Mouse (Mus musculus) C2C12 (cell line): Measurements from ENCODE around the gene Rasgef1a. TPM values are rescaled to one million over a fixed set of nuclear protein-coding genes. Genes with fewer than 3 reads are reported as not detected.

Experiments
- H3K27me3 ChIP-seq: one replicate; pipeline ENCODE4 v1.6.1; 2011; ENCODE audit not compliant: control insufficient read depth, insufficient read depth, insufficient read length
- H3K36me3 ChIP-seq: one replicate; pipeline ENCODE4 v1.6.1; 2011; ENCODE audit not compliant: control insufficient read depth, insufficient read depth
- H3K4me3 ChIP-seq: one replicate; pipeline ENCODE4 v1.5.1; 2011; ENCODE audit warnings: mild to moderate bottlenecking, control low read depth; ENCODE audit not compliant: poor library complexity, insufficient read depth, severe bottlenecking
- H3K79me2 ChIP-seq: one replicate; pipeline ENCODE4 v1.6.1; 2011; ENCODE audit not compliant: control insufficient read depth, insufficient read depth
- H3K79me3 ChIP-seq: one replicate; pipeline ENCODE4 v1.6.1; 2011; ENCODE audit warnings: low read depth, control low read depth
- H3ac ChIP-seq: one replicate; pipeline ENCODE3; 2011; ENCODE audit warnings: low read depth; ENCODE audit not compliant: control insufficient read depth, insufficient read length
- CEBPB ChIP-seq: IDR thresholded peaks from one replicate; pipeline ENCODE4 v1.6.1; 2011; ENCODE audit warnings: low read depth, mild to moderate bottlenecking, control low read depth, moderate library complexity
- CTCF ChIP-seq: IDR thresholded peaks from one replicate; pipeline ENCODE4 v1.5.1; 2011; ENCODE audit not compliant: control insufficient read depth, insufficient read depth, insufficient read length
- FOSL1 ChIP-seq: IDR thresholded peaks from one replicate; pipeline ENCODE4 v1.8.0; 2011; ENCODE audit warnings: mild to moderate bottlenecking, low read length; ENCODE audit not compliant: poor library complexity, insufficient read depth, severe bottlenecking
- MAX ChIP-seq: IDR thresholded peaks from one replicate; pipeline ENCODE4 v1.6.1; 2011; ENCODE audit warnings: mild to moderate bottlenecking, control low read depth
- MYOD1 ChIP-seq: IDR thresholded peaks from one replicate; pipeline ENCODE4 v1.6.1; 2011; ENCODE audit warnings: low read depth; ENCODE audit not compliant: control insufficient read depth, insufficient read length
- MYOG ChIP-seq: IDR thresholded peaks from one replicate; pipeline ENCODE4 v1.6.1; 2011; ENCODE audit not compliant: control insufficient read depth, insufficient read length; ENCODE audit errors: extremely low read depth
- USF1 ChIP-seq: IDR thresholded peaks from one replicate; pipeline ENCODE4 v1.6.1; 2011; ENCODE audit warnings: low read depth, mild to moderate bottlenecking, control low read depth, moderate library complexity
- polyA plus RNA-seq: library from polyadenylated mRNA; unstranded; fragments of >200 nt; fragmentation: generic; extraction: Trizol; gene quantifications from one replicate; pipeline ENCODE4 v1.2.1, GENCODE M21; 2012; ENCODE audit warnings: missing spikeins

Gene Rasgef1a
- polyA plus RNA-seq, 1 experiment: 0.09 TPM

DNA sequence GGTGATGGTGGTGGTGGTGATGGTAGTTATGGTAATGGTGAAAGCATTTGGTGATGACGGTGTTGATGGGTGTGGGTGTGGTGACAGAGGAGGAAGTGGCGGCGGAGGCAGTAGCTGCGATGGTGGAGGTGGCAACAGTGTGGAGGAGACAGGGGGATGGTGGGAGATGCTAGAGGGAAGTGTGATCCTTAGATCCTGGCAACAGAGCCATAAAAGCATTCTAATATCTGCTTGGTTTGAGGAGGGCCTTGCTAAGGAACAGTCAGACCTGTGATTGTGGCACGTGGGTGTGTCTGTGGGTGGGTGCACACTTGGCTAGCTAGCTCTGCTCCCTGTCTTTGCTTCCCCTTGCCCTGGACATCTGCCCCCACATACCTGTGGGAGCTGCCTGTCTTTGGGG is 7.4 kb downstream of the Rasgef1a start:
- Histone ChIP-seq H3ac (no peak overlapping the region), H3K36me3 (no peaks in the 10 kb centered on the region), H3K4me3 (no peak overlapping the region), H3K79me3 (no peaks in the 10 kb centered on the region), H3K79me2 (no peaks in the 10 kb centered on the region), H3K27me3 (peaks cover 78% of the 10 kb centered on the region)
- no peak for TF ChIP-seq CTCF
- TF ChIP-seq USF1: no peak
- no peak for TF ChIP-seq MYOD1
- no peak for TF ChIP-seq MYOG
- TF ChIP-seq MAX: no peak
- no peak for TF ChIP-seq CEBPB
- TF ChIP-seq FOSL1: no peak

- no peak for TF ChIP-seq MAX
- no peaks in the 10 kb centered on the region for H3K36me3 ChIP-seq
- no peaks in the 10 kb centered on the region for H3K79me3 ChIP-seq
- H3K27me3 ChIP-seq: peaks cover 70% of the 10 kb centered on the region
- H3K4me3 ChIP-seq: no peak overlapping the region
- no peaks in the 10 kb centered on the region for H3K79me2 ChIP-seq
- no peak overlapping the region for H3ac ChIP-seq
Measured at GRCm38 (mm10) chr6:118019569-118019968, 8.3 kb downstream of the Rasgef1a start.

DNA sequence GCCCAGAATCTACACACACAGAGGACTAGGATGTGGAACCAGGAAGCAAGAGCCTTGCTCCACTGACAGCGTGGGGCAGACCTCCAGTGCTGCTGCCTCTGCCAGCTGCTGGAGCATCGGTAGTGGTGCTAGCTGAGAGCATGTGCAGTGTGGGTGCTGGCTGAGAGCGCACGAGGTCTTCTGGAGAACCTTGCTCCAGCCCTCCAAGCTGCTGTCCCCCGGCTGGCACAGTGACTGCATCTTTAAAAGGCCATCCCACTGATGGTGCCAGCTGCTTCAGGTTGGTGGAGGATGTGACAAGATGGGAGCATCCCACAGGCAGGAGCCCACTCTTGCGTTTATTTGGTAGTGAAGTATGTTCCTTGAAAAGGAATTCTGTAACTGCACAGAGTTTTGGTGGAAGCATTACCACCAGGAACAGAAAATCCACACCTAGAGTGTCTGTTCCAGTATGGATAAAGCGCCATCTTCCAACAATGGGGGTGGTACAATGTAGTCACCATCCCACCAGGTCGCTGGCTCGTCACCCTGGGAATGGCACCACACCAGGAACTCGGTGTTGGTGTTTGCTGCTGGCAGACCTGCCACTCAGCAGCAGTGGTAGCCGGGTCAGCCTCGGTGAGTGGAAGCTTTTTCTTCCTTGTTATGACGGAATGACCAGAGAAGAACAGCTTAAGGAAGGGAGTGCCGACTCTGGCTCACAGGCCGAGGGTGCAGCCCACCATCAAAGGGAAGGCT is 11.8 kb downstream of the Rasgef1a start:
- H3K27me3 ChIP-seq: peaks cover 49% of the 10 kb centered on the region
- no peak for TF ChIP-seq FOSL1
- no peak for TF ChIP-seq CEBPB
- no peak for TF ChIP-seq MAX
- no peak for TF ChIP-seq USF1
- TF ChIP-seq CTCF: no peak
- TF ChIP-seq MYOG: no peak
- no peak for TF ChIP-seq MYOD1

DNA sequence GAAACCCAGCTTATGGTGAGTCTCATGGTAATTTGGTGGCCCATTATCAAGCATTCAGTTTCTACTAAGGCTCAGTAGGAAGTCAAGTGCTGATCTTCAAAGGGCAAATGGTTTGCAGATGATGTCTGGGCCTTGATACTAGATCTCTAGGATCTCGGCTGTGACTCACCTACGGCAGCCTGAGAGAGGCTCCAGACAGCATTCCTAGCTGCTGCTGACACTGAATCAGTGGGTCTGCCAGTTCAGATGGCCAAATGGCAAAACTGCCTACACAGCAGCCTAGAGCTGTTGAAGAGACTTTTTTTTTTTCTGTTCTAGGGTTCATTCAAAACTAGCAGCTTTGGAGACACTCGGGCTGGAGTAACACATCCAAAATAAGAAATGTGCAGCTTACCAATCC is 15.8 kb downstream of the Rasgef1a start:
- Histone ChIP-seq H3K4me3 (no peak overlapping the region), H3K79me3 (no peaks in the 10 kb centered on the region), H3K79me2 (no peaks in the 10 kb centered on the region), H3K36me3 (no peaks in the 10 kb centered on the region), H3ac (no peak overlapping the region), H3K27me3 (peaks cover 23% of the 10 kb centered on the region)
- TF ChIP-seq FOSL1: no peak
- no peak for TF ChIP-seq CEBPB
- TF ChIP-seq MYOD1: no peak
- no peak for TF ChIP-seq USF1
- no peak for TF ChIP-seq MYOG
- TF ChIP-seq MAX: no peak
- no peak for TF ChIP-seq CTCF

More for the DNA sequence above, 11.8 kb downstream of the Rasgef1a start:
- H3ac ChIP-seq: no peak overlapping the region
- H3K79me2 ChIP-seq: no peaks in the 10 kb centered on the region
- no peaks in the 10 kb centered on the region for H3K36me3 ChIP-seq
- H3K4me3 ChIP-seq: no peak overlapping the region
- H3K79me3 ChIP-seq: no peaks in the 10 kb centered on the region

GRCm38 (mm10) chr6:118031467-118031866 is 20.2 kb downstream of the Rasgef1a start:
- Histone ChIP-seq H3K4me3 (no peak overlapping the region), H3K79me3 (no peaks in the 10 kb centered on the region), H3K79me2 (no peaks in the 10 kb centered on the region), H3K36me3 (no peaks in the 10 kb centered on the region), H3ac (no peak overlapping the region), H3K27me3 (peaks cover 22% of the 10 kb centered on the region)
- TF ChIP-seq FOSL1 (no peak), CEBPB (no peak), MAX (no peak), MYOD1 (no peak), USF1 (no peak), MYOG (no peak), CTCF (no peak)

GRCm38 (mm10) chr6:118035639-118036038 is 24.4 kb downstream of the Rasgef1a start:
- H3K4me3 ChIP-seq: no peak overlapping the region
- H3K79me2 ChIP-seq: no peaks in the 10 kb centered on the region
- TF ChIP-seq CTCF (no peak), MYOG (no peak), USF1 (no peak), CEBPB (no peak), MYOD1 (no peak), FOSL1 (no peak), MAX (no peak)
- H3K36me3 ChIP-seq: no peaks in the 10 kb centered on the region
- H3K79me3 ChIP-seq: no peaks in the 10 kb centered on the region
- no peak overlapping the region for H3ac ChIP-seq
- H3K27me3 ChIP-seq: peaks cover 25% of the 10 kb centered on the region
